Mouse (Mus musculus): Measurements from ENCODE around the gene Rab36.
"Not testable (repeated sequence)": the region's sequence is repeated elsewhere in the genome, so short reads cannot be mapped to it uniquely, and the experiment has no call there.

Gene Rab36

GRCm38 (mm10) chr10:75036883-75037379, at the start of gene Rab36:
Gene Rab36, plus strand, starts transcription at chr10:75037058.
- peak; percentile 76 for DNase-seq

- no peak for DNase-seq
These were observed 49.0 kb upstream of the Rab36 start for GRCm38 (mm10) chr10:74987698-74988470.

- no peak for DNase-seq
These were observed 47.0 kb upstream of the Rab36 start for GRCm38 (mm10) chr10:74989814-74990213.

GRCm38 (mm10) chr10:74990584-74991322, 46.1 kb upstream of the Rab36 start:
- DNase-seq, result no peak

- DNase-seq, result no peak
These were observed 42.0 kb upstream of the Rab36 start for GRCm38 (mm10) chr10:74994863-74995262.

GRCm38 (mm10) chr10:74995377-74995776, 41.5 kb upstream of the Rab36 start:
- DNase-seq, result no peak

- DNase-seq, result peak; percentile 71
These were observed 35.5 kb upstream of the Rab36 start for GRCm38 (mm10) chr10:75001391-75001790.

- no peak for DNase-seq
These were observed 32.8 kb upstream of the Rab36 start for GRCm38 (mm10) chr10:75004067-75004466.

GRCm38 (mm10) chr10:75006889-75007662, 29.8 kb upstream of the Rab36 start:
- DNase-seq, result no peak

- no peak for DNase-seq
These were observed 26.2 kb upstream of the Rab36 start for GRCm38 (mm10) chr10:75010704-75011103.

- no peak for DNase-seq
These were observed 21.4 kb upstream of the Rab36 start for GRCm38 (mm10) chr10:75015465-75015864.

- no peak for DNase-seq
These were observed 20.4 kb upstream of the Rab36 start for GRCm38 (mm10) chr10:75016481-75016880.

GRCm38 (mm10) chr10:75020271-75020670, 16.6 kb upstream of the Rab36 start:
- no peak for DNase-seq

- DNase-seq, result peak; percentile 84
These were observed 15.7 kb upstream of the Rab36 start for GRCm38 (mm10) chr10:75021138-75021537.

- no peak for DNase-seq
These were observed 10.4 kb upstream of the Rab36 start for GRCm38 (mm10) chr10:75026491-75026890.

- no peak for DNase-seq
These were observed 8.1 kb upstream of the Rab36 start for GRCm38 (mm10) chr10:75028743-75029142.

- DNase-seq, result no peak
These were observed 7.2 kb upstream of the Rab36 start for GRCm38 (mm10) chr10:75029677-75030076.

GRCm38 (mm10) chr10:75030234-75030633, 6.6 kb upstream of the Rab36 start:
- no peak for DNase-seq

- DNase-seq, result no peak
These were observed 5.3 kb upstream of the Rab36 start for GRCm38 (mm10) chr10:75031345-75032114.

- peak; percentile 46 for DNase-seq
These were observed 4.5 kb upstream of the Rab36 start, which contains the start of gene Rsph14 for GRCm38 (mm10) chr10:75032395-75032794. Gene Rsph14, minus strand, starts transcription at chr10:75032586.

GRCm38 (mm10) chr10:75042060-75042459, 5.2 kb downstream of the Rab36 start:
- DNase-seq, result not testable (repeated sequence)

GRCm38 (mm10) chr10:75044459-75044858, 7.6 kb downstream of the Rab36 start:
- no peak for DNase-seq

All from cerebellum, adult 8-10 months (tissue).